Mouse (Mus musculus): ENCODE results near the gene Gm20388. TPM values are rescaled to one million over a fixed set of nuclear protein-coding genes. Genes with fewer than 3 reads are reported as not detected.

The Gm20388 gene
- polyA plus RNA-seq, 1 experiment from 2014 or later: not detected

- 0 out of 2 replicates have a peak, but pooled peaks have one; percentile 7 for TF ChIP-seq CTCF (IDR thresholded peaks at IDR 0.05; ENCODE audit: low read depth)
- TF ChIP-seq EP300 (optimal IDR thresholded peaks at IDR 0.05): no peak
- peak overlapping the region; percentile 63 for H3K27ac ChIP-seq (replicated peaks)
- no peaks in the 10 kb centered on the region for H3K9me3 ChIP-seq (ENCODE audit: control insufficient read depth, low read length)
- H3K27me3 ChIP-seq (ENCODE audit: control insufficient read depth, insufficient read depth, low read length): no peaks in the 10 kb centered on the region
- DNase-seq (ENCODE audit: low spot score) (no peak), ATAC-seq (ENCODE audit: low FRiP score, low TSS enrichment) (peak; percentile 52; the same call in 1 of the 2 replicates)
- H3K4me3 ChIP-seq (ENCODE audit: low read depth, low read length): no peak overlapping the region
- H3K4me1 ChIP-seq (replicated peaks; ENCODE audit: control insufficient read depth, insufficient read depth): no peaks in the 10 kb centered on the region
- no peak overlapping the region for H3K9ac ChIP-seq (ENCODE audit: low read length)
- 23% methylated on average over 28 of the region's 28 CpGs for WGBS
- H3K36me3 ChIP-seq (ENCODE audit: control insufficient read depth, insufficient read depth, low read length): no peaks in the 10 kb centered on the region
- H3K4me2 ChIP-seq (replicated peaks; ENCODE audit: low read depth): peak overlapping the region; percentile 30
Measured at GRCm38 (mm10) chr8:121300501-121301411, 1390.1 kb downstream of the Gm20388 start.

DNA sequence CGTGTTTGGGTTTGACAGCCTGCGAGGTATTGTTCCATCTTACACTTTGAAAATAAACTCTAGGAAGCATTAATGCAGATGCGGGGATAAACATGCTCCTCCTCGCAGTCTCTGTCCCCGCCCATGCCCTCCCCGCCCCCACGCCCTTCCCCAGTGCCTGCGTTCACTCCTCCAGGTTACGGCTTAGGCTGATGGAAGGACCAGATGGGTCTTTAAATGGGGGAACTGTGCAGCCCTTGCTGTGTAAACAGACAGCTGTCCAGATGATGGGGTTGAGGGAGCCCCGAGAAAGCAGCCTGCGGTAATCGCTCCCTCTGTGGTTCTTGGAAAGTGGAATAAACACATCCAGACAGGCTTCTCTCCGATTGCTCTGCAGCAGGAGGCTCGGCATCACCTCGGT, 1390.8 kb downstream of the Gm20388 start:
- 13% methylated on average over 15 of the region's 15 CpGs for WGBS
- H3K27ac ChIP-seq (replicated peaks): peak overlapping the region; percentile 63

GRCm38 (mm10) chr8:121301978-121302649, 1391.5 kb downstream of the Gm20388 start:
- H3K27ac ChIP-seq (replicated peaks): peak overlapping the region; percentile 63; the same call in 1 of the 2 replicates
- H3K9ac ChIP-seq (ENCODE audit: low read length): no peak overlapping the region
- ATAC-seq (ENCODE audit: low FRiP score, low TSS enrichment) (no peak), DNase-seq (ENCODE audit: low spot score) (no peak)
- H3K36me3 ChIP-seq (ENCODE audit: control insufficient read depth, insufficient read depth, low read length): no peaks in the 10 kb centered on the region
- H3K9me3 ChIP-seq (ENCODE audit: control insufficient read depth, low read length): no peaks in the 10 kb centered on the region
- no peak overlapping the region for H3K4me3 ChIP-seq (ENCODE audit: low read depth, low read length)
- WGBS: 51% methylated on average over 10 of the region's 10 CpGs
- peak overlapping the region; percentile 30 for H3K4me2 ChIP-seq (replicated peaks; ENCODE audit: low read depth)
- no peaks in the 10 kb centered on the region for H3K4me1 ChIP-seq (replicated peaks; ENCODE audit: control insufficient read depth, insufficient read depth)
- no peaks in the 10 kb centered on the region for H3K27me3 ChIP-seq (ENCODE audit: control insufficient read depth, insufficient read depth, low read length)
- TF ChIP-seq EP300 (optimal IDR thresholded peaks at IDR 0.05) (no peak), CTCF (IDR thresholded peaks at IDR 0.05; ENCODE audit: low read depth) (no peak)

More for the DNA sequence above, 1390.8 kb downstream of the Gm20388 start:
- no peak for TF ChIP-seq EP300 (optimal IDR thresholded peaks at IDR 0.05)
- no peak for TF ChIP-seq CTCF (IDR thresholded peaks at IDR 0.05; ENCODE audit: low read depth)
- Histone ChIP-seq H3K4me1 (replicated peaks; ENCODE audit: control insufficient read depth, insufficient read depth) (no peaks in the 10 kb centered on the region), H3K36me3 (ENCODE audit: control insufficient read depth, insufficient read depth, low read length) (no peaks in the 10 kb centered on the region), H3K9ac (ENCODE audit: low read length) (no peak overlapping the region), H3K4me2 (replicated peaks; ENCODE audit: low read depth) (peak overlapping the region; percentile 30), H3K4me3 (ENCODE audit: low read depth, low read length) (no peak overlapping the region), H3K27me3 (ENCODE audit: control insufficient read depth, insufficient read depth, low read length) (no peaks in the 10 kb centered on the region), H3K9me3 (ENCODE audit: control insufficient read depth, low read length) (no peaks in the 10 kb centered on the region)
- ATAC-seq (ENCODE audit: low FRiP score, low TSS enrichment) (no peak; the same call in 1 of the 2 replicates), DNase-seq (ENCODE audit: low spot score) (peak; percentile 32)

- Histone ChIP-seq H3K9me3 (ENCODE audit: control insufficient read depth, low read length) (no peaks in the 10 kb centered on the region), H3K27me3 (ENCODE audit: control insufficient read depth, insufficient read depth, low read length) (no peaks in the 10 kb centered on the region), H3K4me1 (replicated peaks; ENCODE audit: control insufficient read depth, insufficient read depth) (no peaks in the 10 kb centered on the region; the same call in 1 of the 2 replicates), H3K36me3 (ENCODE audit: control insufficient read depth, insufficient read depth, low read length) (no peaks in the 10 kb centered on the region), H3K27ac (replicated peaks) (no peak overlapping the region), H3K4me3 (ENCODE audit: low read depth, low read length) (no peak overlapping the region), H3K4me2 (replicated peaks; ENCODE audit: low read depth) (no peak overlapping the region), H3K9ac (ENCODE audit: low read length) (no peak overlapping the region)
- TF ChIP-seq EP300 (optimal IDR thresholded peaks at IDR 0.05) (no peak), CTCF (IDR thresholded peaks at IDR 0.05; ENCODE audit: low read depth) (no peak)
- DNase-seq (ENCODE audit: low spot score) (no peak), ATAC-seq (ENCODE audit: low FRiP score, low TSS enrichment) (no peak)
- 70% methylated on average over 7 of the region's 7 CpGs for WGBS
Measured at GRCm38 (mm10) chr8:121307723-121308122, 1397.1 kb downstream of the Gm20388 start.

- 25% methylated on average over 25 of the region's 25 CpGs for WGBS
- no peak for ATAC-seq (ENCODE audit: low FRiP score, low TSS enrichment)
- H3K27me3 ChIP-seq (ENCODE audit: control insufficient read depth, insufficient read depth, low read length): no peaks in the 10 kb centered on the region
- H3K36me3 ChIP-seq (ENCODE audit: control insufficient read depth, insufficient read depth, low read length): no peaks in the 10 kb centered on the region
- H3K4me1 ChIP-seq (replicated peaks; ENCODE audit: control insufficient read depth, insufficient read depth): no peaks in the 10 kb centered on the region; the same call in 1 of the 2 replicates
- H3K9ac ChIP-seq (ENCODE audit: low read length): 0 out of 2 replicates have a peak overlapping the region, but pooled peaks have one; percentile 4
- peak overlapping the region; percentile 8; the same call in 1 of the 2 replicates for H3K4me2 ChIP-seq (replicated peaks; ENCODE audit: low read depth)
- TF ChIP-seq CTCF (IDR thresholded peaks at IDR 0.05; ENCODE audit: low read depth): peak; percentile 44
- no peak for TF ChIP-seq EP300 (optimal IDR thresholded peaks at IDR 0.05)
- DNase-seq (ENCODE audit: low spot score): no peak
- no peak overlapping the region for H3K4me3 ChIP-seq (ENCODE audit: low read depth, low read length)
- no peak overlapping the region for H3K27ac ChIP-seq (replicated peaks)
- no peaks in the 10 kb centered on the region for H3K9me3 ChIP-seq (ENCODE audit: control insufficient read depth, low read length)
Measured at GRCm38 (mm10) chr8:121310976-121311819, 1400.6 kb downstream of the Gm20388 start.
